Mouse (Mus musculus) kidney, adult 2 months (tissue): ENCODE measurements around the gene Rad51b.

Experiments
- CTCF ChIP-seq: fragments of 200-500 bp; conservative IDR thresholded peaks from 2 replicates; pipeline ENCODE4 v1.5.1; 2011; ENCODE audit warnings: low read depth, mild to moderate bottlenecking, control low read depth, low read length, moderate library complexity, mixed read lengths; ENCODE audit not compliant: insufficient read depth, insufficient read length
- POLR2A ChIP-seq: fragments of 200-500 bp; IDR thresholded peaks from one replicate; pipeline ENCODE4 v1.6.1; 2011; ENCODE audit warnings: low read depth, low read length, control low read depth

GRCm38 (mm10) chr12:79620693-79621092 lies 323.6 kb downstream of the Rad51b start:
- TF ChIP-seq POLR2A (no peak), CTCF (no peak)
